9 mouse cellular contexts compared by ENCODE assay signal in the genomic region with DNA sequence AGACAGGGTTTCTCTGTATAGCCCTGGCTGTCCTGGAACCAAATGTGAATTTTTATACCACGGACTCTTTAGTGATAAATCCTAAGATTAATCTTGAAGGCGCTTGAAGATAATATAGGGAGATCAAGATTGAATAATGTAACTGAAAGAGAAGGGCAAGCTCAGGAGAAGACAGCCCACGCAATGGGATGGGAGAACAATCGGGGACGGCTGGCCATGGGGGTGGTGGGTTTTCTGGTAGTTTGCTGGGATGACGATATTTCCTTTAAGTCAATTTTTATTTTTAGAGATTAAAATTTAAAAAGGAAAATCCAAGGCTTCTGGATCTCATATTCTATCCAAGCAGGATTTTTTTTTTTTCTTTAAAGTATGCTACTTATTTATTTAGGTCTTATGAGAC. TPM values are rescaled to one million over a fixed set of nuclear protein-coding genes. Genes with fewer than 3 reads are reported as not detected.
A peak's percentile ranks its signal among the peaks of the same experiment; 100 is the strongest.
DNase-seq lines count a peak whose midpoint lies in the region; ATAC-seq and TF ChIP-seq lines count a peak whose summit lies in the region.
"Had no signal": no experiment of that assay in that cellular context is flagged by ENCODE, and none has a peak within 500 bp of the region (broad histone marks: within the 10 kb centered on the region; RNA-seq: fewer than 3 reads in every experiment).

No protein-coding gene starts in this region.

- no peak for TF ChIP-seq CTCF in kidney, postnatal 0 days (IDR thresholded peaks at IDR 0.05; ENCODE audit: low read depth)

- no peak for ATAC-seq in kidney, postnatal 0 days (replicated peaks; ENCODE audit: low FRiP score, low read depth)
- peak; percentile 19 for ATAC-seq in embryonic facial prominence, embryonic 14.5 days (ENCODE audit: low read depth)
- ATAC-seq in neural tube, embryonic 14.5 days (ENCODE audit: low read depth) = peak; percentile 9; the same call in 1 of the 2 replicates

- H3K27me3 ChIP-seq in kidney, postnatal 0 days (ENCODE audit: insufficient read depth, low read length) = no peaks in the 10 kb centered on the region
- H3K27me3 ChIP-seq in embryonic facial prominence, embryonic 14.5 days (replicated peaks; ENCODE audit: control insufficient read depth, insufficient read depth, low read length) = no peaks in the 10 kb centered on the region
- H3K27me3 ChIP-seq in limb, embryonic 10.5 days (ENCODE audit: low read depth, poor library complexity, severe bottlenecking) = no peaks in the 10 kb centered on the region
- H3K27me3 ChIP-seq in neural tube, embryonic 14.5 days (ENCODE audit: control insufficient read depth, insufficient read depth, low read length) = no peaks in the 10 kb centered on the region
- H3K27me3 ChIP-seq: Patski had no signal

- H3K9ac ChIP-seq in kidney, postnatal 0 days (ENCODE audit: low read depth, low read length) = peak overlapping the region; percentile 53; the same call in 1 of the 2 replicates
- peak overlapping the region; percentile 69 for H3K9ac ChIP-seq in embryonic facial prominence, embryonic 14.5 days (ENCODE audit: low read depth, low read length)
- peak overlapping the region; percentile 63; the same call in 1 of the 2 replicates for H3K9ac ChIP-seq in neural tube, embryonic 14.5 days (replicated peaks; ENCODE audit: low read depth, low read length)

- 0 out of 2 replicates have a peak overlapping the region, but pooled peaks have one; percentile 2 for H3K27ac ChIP-seq in kidney, postnatal 0 days
- H3K27ac ChIP-seq in embryonic facial prominence, embryonic 14.5 days (replicated peaks; ENCODE audit: low read depth, low read length) = no peak overlapping the region; the same call in 1 of the 2 replicates
- peak overlapping the region; percentile 70 for H3K27ac ChIP-seq in limb, embryonic 10.5 days
- H3K27ac ChIP-seq in neural tube, embryonic 14.5 days (ENCODE audit: low read depth, low read length) = no peak overlapping the region

- no peaks in the 10 kb centered on the region for H3K9me3 ChIP-seq in kidney, postnatal 0 days (replicated peaks; ENCODE audit: low read length)
- H3K9me3 ChIP-seq in embryonic facial prominence, embryonic 14.5 days (ENCODE audit: control insufficient read depth, low read length) = no peaks in the 10 kb centered on the region
- H3K9me3 ChIP-seq in limb, embryonic 10.5 days (replicated peaks) = no peaks in the 10 kb centered on the region
- no peaks in the 10 kb centered on the region for H3K9me3 ChIP-seq in neural tube, embryonic 14.5 days (ENCODE audit: control insufficient read depth, low read length)

- H3K36me3 ChIP-seq in kidney, postnatal 0 days (ENCODE audit: insufficient read depth, low read length) = 0 out of 2 replicates have a peak, but pooled peaks cover 7% of the 10 kb centered on the region
- H3K36me3 ChIP-seq in embryonic facial prominence, embryonic 14.5 days (ENCODE audit: control insufficient read depth, insufficient read depth, low read length) = peaks cover 21% of the 10 kb centered on the region; the same call in 1 of the 2 replicates
- H3K36me3 ChIP-seq in limb, embryonic 10.5 days = peaks cover 5% of the 10 kb centered on the region; the same call in 1 of the 2 replicates
- peaks cover 5% of the 10 kb centered on the region; the same call in 1 of the 2 replicates for H3K36me3 ChIP-seq in neural tube, embryonic 14.5 days (ENCODE audit: control insufficient read depth, insufficient read depth, low read length)

- no peaks in the 10 kb centered on the region for H3K4me1 ChIP-seq in kidney, postnatal 0 days (replicated peaks; ENCODE audit: insufficient read depth, low read length)
- H3K4me1 ChIP-seq in embryonic facial prominence, embryonic 14.5 days (ENCODE audit: control insufficient read depth, insufficient read depth, low read length) = peaks cover 9% of the 10 kb centered on the region
- H3K4me1 ChIP-seq in limb, embryonic 10.5 days = peaks cover 27% of the 10 kb centered on the region
- H3K4me1 ChIP-seq in neural tube, embryonic 14.5 days (ENCODE audit: control insufficient read depth, insufficient read depth, low read length) = peaks cover 6% of the 10 kb centered on the region

- peak overlapping the region; percentile 45 for H3K4me3 ChIP-seq in kidney, postnatal 0 days (replicated peaks; ENCODE audit: low read depth, low read length)
- peak overlapping the region; percentile 46 for H3K4me3 ChIP-seq in embryonic facial prominence, embryonic 14.5 days (ENCODE audit: low read depth, low read length)
- peak overlapping the region; percentile 53 for H3K4me3 ChIP-seq in limb, embryonic 10.5 days
- peak overlapping the region; percentile 52 for H3K4me3 ChIP-seq in neural tube, embryonic 14.5 days (ENCODE audit: low read depth, low read length)

- peak; percentile 6 for DNase-seq in kidney, postnatal 0 days (ENCODE audit: low spot score)
- DNase-seq in kidney, postnatal 36 days = no peak
- DNase-seq in embryonic facial prominence, embryonic 14.5 days (ENCODE audit: low spot score) = no peak
- no peak for DNase-seq in limb, embryonic 10.5 days (ENCODE audit: low spot score)
- DNase-seq in thymus, postnatal 36 days = no peak
- DNase-seq in lung, postnatal 25 days (ENCODE audit: low spot score) = no peak
- DNase-seq in gastrocnemius, adult 18-20 months (ENCODE audit: low spot score) = no peak

- peak overlapping the region; percentile 76 for H3K4me2 ChIP-seq in kidney, postnatal 0 days (ENCODE audit: low read length)
- H3K4me2 ChIP-seq in embryonic facial prominence, embryonic 14.5 days (ENCODE audit: low read depth, low read length) = peak overlapping the region; percentile 92
- H3K4me2 ChIP-seq in neural tube, embryonic 14.5 days (ENCODE audit: low read depth, low read length) = peak overlapping the region; percentile 78

- 37% methylated on average over 6 of the region's 6 CpGs for WGBS in kidney, postnatal 0 days
- 53% methylated on average over 6 of the region's 6 CpGs for whole genome bisulfite sequencing in embryonic facial prominence, embryonic 14.5 days
- 59% methylated on average over 6 of the region's 6 CpGs for WGBS in limb, embryonic 10.5 days
- WGBS in neural tube, embryonic 14.5 days = 53% methylated on average over 6 of the region's 6 CpGs

RNA-seq across cellular contexts. Expression of a gene that starts 10.0 kb away (rescaled TPM):
- polyA plus RNA-seq in kidney, postnatal 0 days (2015; fragmentation: Nextera tagmentation; extraction: Ambion mirVana) = 109 and 118 TPM in 2 replicates
- polyA plus RNA-seq in embryonic facial prominence, embryonic 14.5 days (2014; fragmentation: Nextera tagmentation; extraction: Ambion mirVana) = 111 TPM in 2 replicates
- polyA plus RNA-seq in limb, embryonic 10.5 days (2016; fragmentation: Nextera tagmentation; extraction: Ambion mirVana) = 31.6 and 49.5 TPM in 2 replicates
- polyA plus RNA-seq in neural tube, embryonic 14.5 days (2014; fragmentation: Nextera tagmentation; extraction: Ambion mirVana) = 148 and 168 TPM in 2 replicates
- 10 to 100 TPM; 15.1 to 16.1 TPM for total RNA-seq in gastrocnemius, adult 18-20 months (2021)

RNA-seq across cellular contexts. Expression of a gene that starts 10.0 kb away (rescaled TPM):
- 20.1 and 20.9 TPM in 2 replicates for polyA plus RNA-seq in kidney, postnatal 0 days (2015; fragmentation: Nextera tagmentation; extraction: Ambion mirVana)
- 28.7 and 32.7 TPM in 2 replicates for polyA plus RNA-seq in embryonic facial prominence, embryonic 14.5 days (2014; fragmentation: Nextera tagmentation; extraction: Ambion mirVana)
- polyA plus RNA-seq in limb, embryonic 10.5 days (2016; fragmentation: Nextera tagmentation; extraction: Ambion mirVana) = 40.8 and 41.2 TPM in 2 replicates
- polyA plus RNA-seq in neural tube, embryonic 14.5 days (2014; fragmentation: Nextera tagmentation; extraction: Ambion mirVana) = 27.2 TPM in 2 replicates
- total RNA-seq in gastrocnemius, adult 18-20 months (2021) = 100 to 1,000 TPM; 103 to 116 TPM

RNA-seq across cellular contexts. Expression of a gene that starts 20.0 kb away (rescaled TPM):
- polyA plus RNA-seq in kidney, postnatal 0 days (2015; fragmentation: Nextera tagmentation; extraction: Ambion mirVana) = 0.45 and 0.57 TPM in 2 replicates
- polyA plus RNA-seq in embryonic facial prominence, embryonic 14.5 days (2014; fragmentation: Nextera tagmentation; extraction: Ambion mirVana) = 0.54 and 0.93 TPM in 2 replicates
- 0.54 and 0.79 TPM in 2 replicates for polyA plus RNA-seq in limb, embryonic 10.5 days (2016; fragmentation: Nextera tagmentation; extraction: Ambion mirVana)
- 1.2 and 2.1 TPM in 2 replicates for polyA plus RNA-seq in neural tube, embryonic 14.5 days (2014; fragmentation: Nextera tagmentation; extraction: Ambion mirVana)
- total RNA-seq in gastrocnemius, adult 18-20 months (2021) = not detected

RNA-seq across cellular contexts. Expression of a gene that starts 43.9 kb away (rescaled TPM):
- 4.1 and 4.7 TPM in 2 replicates for polyA plus RNA-seq in kidney, postnatal 0 days (2015; fragmentation: Nextera tagmentation; extraction: Ambion mirVana)
- 2.5 and 2.9 TPM in 2 replicates for polyA plus RNA-seq in embryonic facial prominence, embryonic 14.5 days (2014; fragmentation: Nextera tagmentation; extraction: Ambion mirVana)
- 3.5 and 4.3 TPM in 2 replicates for polyA plus RNA-seq in limb, embryonic 10.5 days (2016; fragmentation: Nextera tagmentation; extraction: Ambion mirVana)
- polyA plus RNA-seq in neural tube, embryonic 14.5 days (2014; fragmentation: Nextera tagmentation; extraction: Ambion mirVana) = 0.43 and 1.1 TPM in 2 replicates
- total RNA-seq in gastrocnemius, adult 18-20 months (2021) = 1 to 10 TPM; 5.2 to 6.6 TPM

RNA-seq across cellular contexts. Expression of a gene that starts 48.3 kb away (rescaled TPM):
- 74.3 and 75.3 TPM in 2 replicates for polyA plus RNA-seq in kidney, postnatal 0 days (2015; fragmentation: Nextera tagmentation; extraction: Ambion mirVana)
- 114 and 123 TPM in 2 replicates for polyA plus RNA-seq in embryonic facial prominence, embryonic 14.5 days (2014; fragmentation: Nextera tagmentation; extraction: Ambion mirVana)
- polyA plus RNA-seq in limb, embryonic 10.5 days (2016; fragmentation: Nextera tagmentation; extraction: Ambion mirVana) = 91.3 and 95.0 TPM in 2 replicates
- 44.1 and 51.4 TPM in 2 replicates for polyA plus RNA-seq in neural tube, embryonic 14.5 days (2014; fragmentation: Nextera tagmentation; extraction: Ambion mirVana)
- 100 to 1,000 TPM; 171 to 178 TPM for total RNA-seq in gastrocnemius, adult 18-20 months (2021)

Comparison
In these comparisons a context has a peak if more than half of its experiments do, and no peak if none do; other contexts are left out.
1. H3K27ac ChIP-seq: peak in kidney, postnatal 0 days (single experiment) and limb, embryonic 10.5 days (single experiment); none in embryonic facial prominence, embryonic 14.5 days (single experiment) and neural tube, embryonic 14.5 days (single experiment).
2. Peak in every context shown above with its lines, with median percentiles within 50 percentile points of each other: H3K4me2 ChIP-seq, H3K4me3 ChIP-seq and H3K9ac ChIP-seq.